Mouse (Mus musculus): Measurements from ENCODE around the gene Ulk4.

GRCm38 (mm10) chr9:121301041-121301920 is 24.3 kb upstream of the Ulk4 start:
- TF ChIP-seq POLR2A (IDR thresholded peaks at IDR 0.05; ENCODE audit: borderline replicate concordance, extremely low read depth, low read depth, low read length) (no peak), CTCF (IDR thresholded peaks at IDR 0.05; ENCODE audit: insufficient read depth, low read length) (no peak; the same call in 1 of the 2 replicates)

All from lung, adult 2 months (tissue).